Mouse (Mus musculus) mesoderm, embryonic 11.5 days (tissue): ENCODE measurements around the gene Cnpy2.
"Not testable (repeated sequence)": the region's sequence is repeated elsewhere in the genome, so short reads cannot be mapped to it uniquely, and the experiment has no call there.

Experiments used
- DNase-seq: peaks from one replicate; pipeline ENCODE4 v3.0.0-alpha.2; 2012; ENCODE audit warnings: low read depth, low spot score

The Cnpy2 gene

DNA sequence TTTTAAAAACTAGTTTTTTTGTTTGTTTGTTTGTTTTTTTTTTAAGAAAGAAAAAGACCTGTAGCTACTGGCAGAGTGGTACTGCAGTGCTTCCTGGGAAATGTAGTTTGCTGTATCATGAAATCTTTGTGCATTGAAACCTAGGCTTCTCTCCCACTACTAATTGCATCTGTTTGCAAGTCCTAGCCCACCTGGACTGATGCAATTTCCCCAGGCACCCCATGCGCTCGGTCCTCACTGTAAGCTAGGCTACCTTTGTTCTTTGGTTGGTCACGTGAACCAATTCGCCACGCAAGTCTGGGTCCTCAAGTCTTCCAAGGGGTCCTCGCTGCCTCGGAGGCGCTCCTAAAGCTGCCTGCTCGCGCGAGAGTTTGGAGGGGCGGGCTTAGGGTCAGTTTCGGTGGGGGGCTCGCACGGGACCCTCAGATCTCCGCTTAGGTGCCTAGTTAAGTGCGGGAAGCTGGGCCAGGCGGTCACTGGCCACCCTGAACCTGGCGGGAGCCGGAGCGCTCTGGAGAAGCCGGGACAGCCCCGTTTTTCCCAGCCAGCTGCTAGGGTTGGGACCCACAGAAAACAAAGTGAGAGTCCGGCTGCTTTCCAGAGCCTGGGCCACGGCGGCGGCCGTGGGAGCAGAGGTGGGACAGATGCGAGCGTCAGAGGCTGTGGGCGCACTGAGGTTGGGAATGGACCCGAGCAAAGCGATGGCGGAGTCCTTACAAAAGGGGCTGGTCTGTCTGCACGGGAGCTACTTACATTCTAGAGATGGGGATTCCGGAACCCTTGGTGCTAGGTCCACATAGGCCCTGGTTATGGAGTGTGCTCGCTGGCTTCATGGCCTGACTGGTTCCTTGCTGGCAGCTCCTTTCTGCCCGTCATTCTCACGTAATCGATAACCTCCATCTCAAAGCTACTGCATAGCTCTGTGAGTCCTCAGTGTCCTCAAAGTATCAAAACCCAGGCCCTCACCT lies at the start of gene Cnpy2:
Cnpy2 (plus strand) TSS at position 319 of the 968 bp plus-strand sequence.
- DNase-seq = peak; percentile 96

- DNase-seq = not testable (repeated sequence)
These were observed 49.3 kb upstream of the Cnpy2 start for GRCm38 (mm10) chr10:128272819-128273439.

DNA sequence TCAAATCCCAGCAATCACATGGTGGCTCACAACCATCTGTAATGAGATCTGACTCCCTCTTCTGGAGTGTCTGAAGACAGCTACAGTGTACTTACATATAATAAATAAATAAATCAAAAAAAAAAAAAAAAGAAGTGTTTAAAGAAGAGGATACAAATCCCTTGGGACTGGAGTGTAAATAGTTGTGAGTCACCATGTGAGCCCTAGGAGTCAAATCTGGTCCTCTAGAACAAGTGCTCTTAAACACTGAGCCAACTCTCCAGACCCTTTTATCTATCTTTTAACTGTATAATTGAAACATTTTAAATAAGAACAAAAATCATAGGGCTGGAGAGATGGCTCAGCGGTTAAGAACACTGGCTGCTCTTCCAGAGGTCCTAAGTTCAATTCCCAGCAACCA lies 46.9 kb upstream of the Cnpy2 start:
- DNase-seq = not testable (repeated sequence)

DNA sequence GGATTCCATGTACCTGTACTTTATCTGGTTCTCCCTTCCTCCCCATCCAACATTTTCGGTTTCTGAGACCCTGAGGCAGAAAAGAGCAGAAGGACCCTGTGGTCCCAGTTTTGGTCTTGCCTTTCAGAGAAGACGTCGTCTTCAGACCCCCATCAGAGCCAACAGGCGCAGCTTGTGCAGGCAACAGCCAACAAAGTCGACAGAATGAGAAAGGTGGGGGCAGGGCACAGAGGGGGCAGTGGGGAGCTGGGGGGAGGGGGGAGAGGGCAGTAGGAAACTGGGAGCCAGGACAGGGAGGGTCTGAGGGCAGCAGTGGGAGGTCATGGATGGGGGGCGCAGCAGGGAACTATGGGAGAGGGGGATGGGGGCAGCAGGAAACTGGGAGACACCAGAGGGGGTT lies 44.1 kb upstream of the Cnpy2 start:
- DNase-seq = no peak

DNA sequence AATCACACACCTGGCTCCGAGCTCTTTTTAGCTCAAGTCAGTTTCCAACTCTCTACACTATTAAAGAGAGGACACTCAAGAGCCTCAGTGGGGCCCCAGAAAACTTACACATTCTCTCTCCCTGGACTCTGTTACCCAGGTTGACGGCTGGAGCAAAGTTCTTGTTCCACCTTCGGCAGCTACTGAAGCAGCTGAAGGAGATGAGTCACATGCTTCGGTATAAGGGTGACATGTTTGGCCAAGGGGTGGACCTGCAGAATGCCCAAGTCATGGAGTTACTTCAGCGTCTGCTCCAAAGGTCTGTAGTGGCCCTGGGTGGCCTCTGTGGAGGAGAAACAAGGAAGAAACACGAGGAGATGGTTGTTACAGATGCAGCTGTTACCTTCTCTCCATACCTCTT lies 41.3 kb upstream of the Cnpy2 start:
- DNase-seq = no peak

DNA sequence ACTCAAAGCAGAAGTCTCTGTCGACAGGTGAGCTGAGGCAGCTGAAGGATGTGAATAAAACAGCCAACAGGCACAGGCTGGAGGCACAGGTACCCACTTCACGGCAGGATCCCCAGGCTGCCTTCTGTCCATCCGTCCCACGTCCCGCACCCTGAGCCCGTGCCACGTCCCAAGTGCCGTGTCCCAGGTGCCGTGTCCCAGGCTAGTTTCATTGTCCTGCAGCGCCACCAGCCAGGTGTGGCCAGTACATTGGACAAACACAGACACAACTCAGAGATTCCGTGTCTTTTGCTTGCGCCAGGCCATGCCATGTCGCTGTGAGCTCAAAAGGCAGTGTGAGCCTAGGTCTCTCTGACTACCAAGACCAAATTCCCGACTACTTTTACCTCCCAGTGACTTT lies 40.6 kb upstream of the Cnpy2 start:
- no peak for DNase-seq

GRCm38 (mm10) chr10:128282886-128283450 lies 39.3 kb upstream of the Cnpy2 start:
- no peak for DNase-seq

DNA sequence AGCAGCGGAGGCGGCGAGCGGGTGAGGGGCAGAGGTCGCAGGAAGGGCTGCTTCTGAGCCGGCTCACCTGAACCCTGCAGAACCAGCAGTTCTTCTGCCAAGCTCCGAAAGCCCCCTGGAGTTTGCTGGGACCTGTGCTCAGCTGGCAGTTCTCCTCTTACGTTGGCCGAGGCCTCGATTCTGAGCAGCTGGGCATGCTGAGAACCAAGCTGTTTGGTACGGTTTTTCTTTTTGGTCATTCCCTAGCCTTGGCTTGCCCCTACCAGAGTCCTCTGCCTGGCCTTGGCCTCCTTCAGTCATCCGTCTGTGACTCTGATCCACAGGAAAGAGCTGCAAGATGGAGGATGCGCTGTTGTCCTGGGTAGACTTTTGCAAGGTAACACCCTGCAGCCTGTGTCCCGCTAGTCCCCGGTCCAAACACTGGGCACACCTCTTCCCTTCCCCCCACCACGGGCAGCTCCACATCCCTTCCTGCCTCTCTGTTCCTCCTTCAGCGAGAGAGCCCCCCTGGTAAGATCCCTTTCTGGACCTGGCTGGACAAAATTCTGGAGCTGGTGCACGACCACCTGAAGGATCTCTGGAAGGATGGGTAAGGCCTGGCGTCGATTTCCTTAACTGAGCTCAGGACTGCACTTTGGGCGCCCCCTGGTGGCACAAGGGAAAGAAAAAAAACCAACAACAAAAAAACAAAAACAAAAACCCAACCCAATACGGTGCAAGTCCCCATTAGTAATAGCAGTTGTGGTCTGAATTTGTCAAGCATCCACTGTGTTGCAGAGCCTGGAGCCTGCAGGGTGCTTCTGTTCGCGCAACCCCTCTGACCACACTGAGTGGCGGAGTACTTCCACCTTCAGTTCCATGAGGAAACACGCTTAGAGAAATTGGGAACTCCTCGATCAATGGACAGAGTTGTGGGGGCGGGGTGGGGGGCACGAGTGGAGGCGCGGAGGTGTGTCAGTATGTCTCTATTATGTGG lies 38.4 kb upstream of the Cnpy2 start:
- DNase-seq = peak; percentile 69

GRCm38 (mm10) chr10:128290594-128290993 lies 31.7 kb upstream of the Cnpy2 start:
- DNase-seq = not testable (repeated sequence)

- no peak for DNase-seq
These were observed 25.7 kb upstream of the Cnpy2 start for GRCm38 (mm10) chr10:128296370-128297090.

GRCm38 (mm10) chr10:128297221-128297620 lies 25.0 kb upstream of the Cnpy2 start:
- DNase-seq = no peak

DNA sequence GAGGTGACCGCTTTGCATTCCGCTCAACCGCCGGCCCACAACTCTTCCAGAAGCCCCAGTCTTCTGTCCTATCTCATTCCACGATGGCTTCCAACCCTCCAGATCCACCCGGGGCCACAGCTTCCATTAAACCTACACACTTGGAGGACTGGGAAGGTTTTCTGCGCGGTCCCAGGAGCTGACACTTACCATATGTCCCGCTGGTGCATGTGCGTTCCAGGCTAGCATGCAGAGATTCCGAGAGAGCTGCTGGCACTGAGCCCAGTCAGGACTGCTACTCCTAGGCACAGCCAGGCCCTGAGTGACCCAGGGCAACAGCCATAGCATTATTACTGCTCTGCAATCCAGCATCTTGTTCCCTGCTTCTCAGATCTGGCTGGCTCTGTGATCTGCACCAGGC lies 24.6 kb upstream of the Cnpy2 start:
- no peak for DNase-seq

DNA sequence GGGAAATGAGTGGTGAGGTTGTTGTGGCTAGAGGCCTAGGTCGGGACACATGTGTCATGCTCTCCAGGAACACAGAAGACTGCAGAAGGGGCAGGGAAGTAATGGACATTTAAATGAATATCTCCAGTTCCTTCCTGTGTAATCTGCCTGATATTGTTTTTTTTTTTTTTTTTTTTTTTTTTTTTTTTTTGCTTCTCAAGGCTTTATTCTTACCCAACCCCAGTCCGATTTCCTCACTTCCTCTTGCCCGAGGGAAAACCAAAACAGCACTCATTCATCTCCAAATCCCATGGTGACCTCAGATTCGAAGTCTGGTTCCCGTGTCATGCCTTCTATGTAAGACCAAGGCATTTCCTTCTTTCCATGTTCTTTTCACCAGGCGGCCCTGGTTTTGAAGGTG lies 24.0 kb upstream of the Cnpy2 start:
- no peak for DNase-seq

DNA sequence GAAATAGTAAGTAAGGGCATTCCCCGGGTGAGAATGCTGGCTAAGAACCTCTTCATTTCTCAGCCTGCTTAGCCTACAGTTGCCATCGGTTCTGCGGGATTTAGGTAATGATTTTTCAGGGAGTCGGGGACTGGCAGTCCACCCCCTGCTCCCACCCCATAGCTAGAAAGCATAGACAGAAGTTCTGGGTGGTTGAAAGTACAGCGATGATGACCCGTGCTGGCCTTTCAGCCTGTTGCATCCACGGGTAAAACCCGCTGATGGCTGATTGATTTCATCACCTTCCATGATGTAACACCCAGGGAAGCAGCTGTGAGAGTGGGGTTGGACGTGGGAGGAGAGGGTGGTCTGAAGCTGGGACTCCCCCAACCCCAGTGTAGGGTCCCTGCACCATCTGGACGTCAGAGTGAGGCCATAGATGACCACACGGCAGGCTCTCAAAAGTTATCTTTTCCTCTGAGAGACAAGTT lies 23.5 kb upstream of the Cnpy2 start, which contains the start of gene Il23a:
Il23a (minus strand) TSS at position 51 of the 470 bp plus-strand sequence.
- DNase-seq = no peak

DNA sequence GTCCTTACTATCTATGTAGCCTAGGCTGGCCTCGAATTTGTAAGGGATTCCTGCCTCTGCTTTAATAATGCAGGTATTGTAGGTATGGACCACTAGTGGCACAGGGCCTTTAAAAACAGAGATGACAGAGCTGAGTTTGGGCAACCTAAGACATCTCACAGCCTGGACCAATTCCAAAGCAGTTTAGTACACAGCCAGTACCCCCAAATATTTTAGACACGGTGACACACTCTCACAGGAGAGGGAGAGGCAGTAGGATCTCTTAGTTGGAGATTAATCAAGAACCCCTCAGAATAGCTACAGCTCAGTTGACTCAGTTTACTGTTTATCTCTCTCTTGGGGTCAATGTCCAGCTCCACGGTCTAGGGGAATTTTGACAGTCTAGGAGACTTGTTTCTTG lies 19.9 kb upstream of the Cnpy2 start:
- no peak for DNase-seq

GRCm38 (mm10) chr10:128302785-128303125 lies 19.5 kb upstream of the Cnpy2 start:
- DNase-seq = peak; percentile 25

DNA sequence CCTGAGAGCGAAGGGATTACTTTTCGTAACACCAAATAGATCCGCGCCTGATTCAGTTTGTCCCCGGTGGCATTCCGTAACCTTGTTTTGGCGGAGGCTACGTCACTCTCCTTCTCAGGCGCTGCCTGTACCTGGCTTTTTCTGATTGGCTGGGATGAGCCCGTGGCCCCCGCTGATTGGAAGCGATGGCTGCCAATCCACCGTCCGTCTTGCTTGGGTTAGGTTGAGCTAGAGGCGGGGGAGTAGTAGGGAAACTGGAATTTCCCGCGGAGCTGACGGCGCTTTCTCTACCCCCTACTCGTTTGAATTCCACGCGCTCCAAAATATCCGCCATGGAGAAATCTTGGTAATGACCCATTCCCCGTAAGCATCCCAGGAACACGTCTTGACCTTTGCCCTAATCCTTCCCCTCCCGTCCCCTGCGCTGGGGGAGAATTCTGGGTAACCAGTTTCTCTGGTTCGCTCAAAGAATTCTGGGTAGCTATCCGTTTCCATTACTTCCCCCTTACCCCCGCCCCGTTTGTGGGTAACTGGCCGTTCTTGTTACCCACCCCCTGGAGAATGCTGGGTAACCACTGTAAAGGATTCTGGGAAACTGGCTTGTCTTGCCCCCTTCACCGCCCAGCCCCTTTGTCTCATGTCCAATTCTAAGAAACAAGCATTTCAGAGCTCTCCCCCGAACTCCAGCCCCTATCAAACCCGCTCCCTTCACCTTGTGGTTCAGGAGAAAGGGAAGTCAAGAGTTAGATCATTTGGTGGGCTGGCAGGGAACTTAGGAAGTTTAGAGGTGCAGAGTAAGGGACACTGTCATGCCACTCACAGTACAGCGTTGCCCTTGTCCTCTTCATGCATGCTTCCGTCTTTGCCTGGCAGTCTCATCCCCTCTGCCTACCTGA lies 18.9 kb upstream of the Cnpy2 start, which contains the start of gene Pan2:
Pan2 (plus strand) TSS at position 210 of the 896 bp plus-strand sequence.
- DNase-seq = peak; percentile 100

DNA sequence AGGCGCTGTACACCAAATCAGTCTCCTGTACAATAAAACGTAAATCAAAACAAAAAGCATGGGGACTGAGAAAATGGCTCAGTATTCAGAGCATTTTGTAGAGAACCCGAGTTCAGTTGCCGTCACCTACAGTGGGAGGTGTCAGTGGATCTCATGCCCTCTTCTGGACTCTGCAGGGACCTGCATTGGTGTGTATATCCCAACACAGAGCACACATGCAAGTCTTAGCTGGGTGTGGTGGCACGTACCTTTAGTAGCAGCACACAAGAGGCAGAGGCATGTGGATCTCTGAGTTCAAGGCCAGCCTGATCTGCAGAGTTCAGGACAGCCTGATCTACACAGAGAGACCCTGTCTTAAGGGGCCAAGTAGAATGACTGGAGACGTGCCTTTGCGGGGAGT lies 12.6 kb upstream of the Cnpy2 start:
- no peak for DNase-seq

- DNase-seq = no peak
These were observed 12.1 kb upstream of the Cnpy2 start for GRCm38 (mm10) chr10:128310177-128310576.
